Mouse (Mus musculus): ENCODE data around the gene Thbs2.

Thbs2 gene

GRCm38 (mm10) chr17:14693994-14694374 is at the start of gene Thbs2:
TSS of gene Thbs2 (minus strand) at chr17:14694235.
- in situ Hi-C loops (cut with MboI; ENCODE audit: low sequenced_read_pairs), result no loop called here

DNA sequence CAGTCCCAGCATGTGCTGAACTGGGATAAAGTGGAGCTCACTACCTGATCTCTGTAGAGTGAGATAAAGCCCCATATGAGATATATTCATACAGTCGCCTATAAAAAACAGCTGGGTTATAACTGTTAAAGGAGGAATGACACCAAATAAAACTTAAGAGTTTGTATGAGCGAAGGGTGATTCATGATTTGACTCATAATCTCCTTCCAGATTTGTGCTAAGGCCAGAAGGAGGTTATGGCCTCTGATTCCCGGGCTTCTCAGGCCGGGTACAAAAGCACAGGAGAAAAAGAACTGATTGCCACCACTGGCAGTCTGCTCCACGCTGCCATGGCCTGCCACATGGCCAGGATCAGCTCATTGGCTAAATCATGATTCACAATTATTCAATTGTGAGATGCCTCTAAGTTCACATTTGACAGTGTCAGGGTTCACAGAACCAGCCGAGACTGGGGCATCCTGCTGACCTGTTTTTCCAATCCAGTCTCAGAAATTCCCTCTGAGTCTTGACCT is 41.5 kb upstream of the Thbs2 start:
- in situ Hi-C loops (cut with MboI; ENCODE audit: low sequenced_read_pairs), result no loop called here

- in situ Hi-C loops (cut with MboI; ENCODE audit: low sequenced_read_pairs), result no loop called here
These were observed 40.3 kb upstream of the Thbs2 start for GRCm38 (mm10) chr17:14734380-14734779.

- in situ Hi-C loops (cut with MboI; ENCODE audit: low sequenced_read_pairs), result no loop called here
These were observed 39.9 kb upstream of the Thbs2 start for GRCm38 (mm10) chr17:14733941-14734340.

DNA sequence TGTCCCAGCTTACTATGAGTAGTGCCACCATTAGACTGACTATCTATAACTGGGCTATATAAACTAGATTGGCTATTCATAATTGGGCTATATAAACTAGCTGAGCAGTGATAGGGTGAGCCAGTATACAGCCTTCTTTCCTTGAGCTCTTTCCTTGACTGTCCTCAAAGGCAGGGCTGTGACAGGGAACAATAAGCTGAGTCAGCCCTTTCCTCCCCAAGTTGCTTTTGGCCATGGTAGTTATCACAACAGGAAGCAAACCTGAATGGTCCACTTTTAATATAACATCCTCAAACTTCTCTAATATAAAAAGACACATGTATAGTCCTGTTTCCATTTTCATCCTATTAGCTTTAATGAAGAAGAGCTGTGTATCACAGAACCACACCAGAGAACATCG is 39.0 kb upstream of the Thbs2 start:
- in situ Hi-C loops (cut with MboI; ENCODE audit: low sequenced_read_pairs), result no loop called here

DNA sequence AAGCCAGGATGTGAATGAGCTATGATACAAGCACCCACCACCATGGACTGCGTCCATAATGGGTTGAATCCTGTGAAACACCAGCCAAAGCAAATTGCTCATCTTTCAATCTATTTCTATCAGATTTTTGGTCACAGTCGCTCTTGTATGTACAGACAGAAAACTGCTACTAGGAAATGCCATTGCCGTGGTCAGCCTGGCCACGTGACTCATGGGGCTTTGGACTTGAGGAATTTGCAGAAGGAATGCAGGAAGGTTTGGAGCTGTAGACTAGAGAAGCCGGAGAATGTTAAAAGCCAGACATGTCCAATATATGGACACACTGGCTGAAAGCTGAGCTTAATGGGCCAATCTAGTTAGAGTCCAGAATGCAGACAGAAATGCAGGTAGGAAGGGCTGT is 36.6 kb upstream of the Thbs2 start:
- in situ Hi-C loops (cut with MboI; ENCODE audit: low sequenced_read_pairs), result no loop called here

- in situ Hi-C loops (cut with MboI; ENCODE audit: low sequenced_read_pairs), result no loop called here
These were observed 33.4 kb upstream of the Thbs2 start for GRCm38 (mm10) chr17:14727481-14727880.

DNA sequence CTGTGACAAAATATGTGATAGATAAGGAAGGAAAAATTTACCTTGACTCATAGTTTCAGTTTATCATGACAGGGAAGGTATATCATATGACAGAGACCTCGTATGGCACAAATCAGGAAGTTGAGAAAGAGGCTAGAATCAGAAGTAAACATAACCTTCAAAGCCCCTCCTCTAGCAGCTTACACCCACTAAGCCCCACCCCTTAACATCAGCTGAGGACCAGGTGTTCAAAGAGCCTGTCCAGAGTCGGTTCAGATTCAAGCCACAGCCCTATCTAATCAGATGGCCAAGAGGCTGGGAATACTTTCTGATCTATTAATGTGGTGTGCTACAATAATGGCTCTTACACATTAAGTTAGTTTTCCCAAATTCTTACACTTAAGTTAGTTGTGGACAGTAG is 30.8 kb upstream of the Thbs2 start:
- in situ Hi-C loops (cut with MboI; ENCODE audit: low sequenced_read_pairs), result no loop called here

DNA sequence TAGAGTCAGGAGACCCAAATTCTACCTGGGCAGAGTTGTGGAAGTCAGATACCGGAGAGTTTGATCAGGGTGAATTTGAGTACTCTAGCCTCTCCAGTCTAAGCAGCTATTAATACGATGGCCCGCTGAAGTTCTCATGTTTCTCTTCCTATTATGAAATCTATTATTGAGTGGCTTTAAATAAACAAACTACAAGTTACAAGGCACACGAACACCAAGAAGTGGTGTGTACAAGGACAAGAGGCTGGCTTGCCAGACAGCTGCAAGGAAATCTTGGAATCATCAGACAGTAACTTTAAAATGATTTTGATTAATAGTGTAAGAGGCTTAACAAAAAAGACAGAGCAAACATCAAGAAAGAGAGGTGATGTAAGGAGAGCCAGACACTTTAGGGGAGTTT is 27.3 kb upstream of the Thbs2 start:
- in situ Hi-C loops (cut with MboI; ENCODE audit: low sequenced_read_pairs), result no loop called here

GRCm38 (mm10) chr17:14720912-14721311 is 26.9 kb upstream of the Thbs2 start:
- in situ Hi-C loops (cut with MboI; ENCODE audit: low sequenced_read_pairs), result no loop called here

DNA sequence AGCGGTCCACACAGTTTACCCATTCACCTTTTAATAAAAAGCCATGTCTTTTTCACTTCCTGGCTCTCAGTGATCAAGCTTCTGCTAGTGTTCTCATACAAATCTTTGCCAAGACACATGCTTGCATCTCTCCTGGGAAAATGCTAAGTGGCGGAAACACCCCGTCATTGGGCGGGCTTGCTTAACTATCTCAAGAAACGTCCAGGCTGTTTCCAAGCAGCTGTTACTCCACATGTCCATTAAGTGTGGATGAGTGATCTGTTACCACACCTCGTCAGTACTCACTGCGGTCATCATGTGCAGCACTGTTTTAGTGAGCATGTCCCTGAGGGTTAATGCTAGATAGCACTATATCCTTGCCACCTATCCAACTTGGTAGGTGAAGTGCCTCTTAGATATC is 26.2 kb upstream of the Thbs2 start:
- in situ Hi-C loops (cut with MboI; ENCODE audit: low sequenced_read_pairs), result no loop called here

DNA sequence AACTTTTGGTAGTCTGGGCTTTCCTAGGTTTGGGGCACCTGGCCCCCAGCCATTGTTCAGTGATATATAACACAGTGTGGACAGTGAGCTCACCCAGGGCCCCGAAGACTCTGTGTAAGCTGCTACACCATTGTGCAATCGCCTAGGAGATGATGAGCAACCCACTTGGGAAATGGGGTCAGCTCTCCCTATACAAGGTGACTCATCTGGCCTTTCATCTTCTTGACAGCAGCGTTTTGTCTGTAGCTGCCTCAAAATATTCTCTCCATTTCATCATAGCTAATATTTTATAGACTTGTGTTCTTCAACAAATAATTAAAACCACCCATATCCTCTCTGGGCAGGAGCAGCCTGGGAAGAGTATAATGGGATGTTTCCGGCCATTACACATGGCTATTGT is 24.8 kb upstream of the Thbs2 start:
- in situ Hi-C loops (cut with MboI; ENCODE audit: low sequenced_read_pairs), result no loop called here

DNA sequence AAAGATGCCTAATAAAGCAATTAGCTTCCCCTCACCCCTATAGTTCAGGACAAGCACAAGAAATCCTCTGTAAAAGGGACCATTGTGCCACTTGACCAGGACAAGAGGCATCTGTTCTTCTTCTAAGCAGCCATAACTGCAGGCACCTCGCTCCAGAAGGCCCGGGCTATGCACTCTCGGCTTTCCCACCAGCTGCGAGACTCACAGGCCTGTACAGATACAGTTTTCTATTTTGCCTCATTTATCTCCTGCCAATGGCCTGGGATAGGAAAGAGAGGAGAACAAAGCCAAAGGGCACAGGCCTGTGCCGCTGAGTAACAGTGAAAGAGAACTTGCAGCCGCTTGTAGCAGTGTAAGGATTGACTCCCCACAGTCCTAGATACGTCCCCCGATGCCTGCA is 20.7 kb upstream of the Thbs2 start:
- in situ Hi-C loops (cut with MboI; ENCODE audit: low sequenced_read_pairs), result no loop called here

DNA sequence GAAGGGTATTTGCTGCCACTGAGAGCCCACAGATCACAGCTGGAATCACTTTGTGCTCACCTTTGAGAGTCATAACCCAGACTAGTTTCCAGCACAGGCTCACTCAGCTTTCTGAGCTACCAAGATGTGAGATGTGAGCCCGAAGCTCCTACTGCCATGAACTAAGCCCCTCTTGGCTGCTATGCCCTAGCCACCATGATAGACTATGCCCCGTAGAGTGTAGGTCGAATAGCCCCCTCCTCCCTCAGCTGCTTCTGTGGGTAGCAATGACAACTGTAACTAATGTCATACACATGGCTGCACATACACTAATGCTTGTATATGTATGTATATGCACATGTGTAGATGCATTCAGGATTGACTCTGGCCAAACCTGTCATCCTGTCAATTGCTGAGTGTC is 20.3 kb upstream of the Thbs2 start:
- in situ Hi-C loops (cut with MboI; ENCODE audit: low sequenced_read_pairs), result no loop called here

- in situ Hi-C loops (cut with MboI; ENCODE audit: low sequenced_read_pairs), result no loop called here
These were observed 17.7 kb upstream of the Thbs2 start for GRCm38 (mm10) chr17:14711784-14712183.

DNA sequence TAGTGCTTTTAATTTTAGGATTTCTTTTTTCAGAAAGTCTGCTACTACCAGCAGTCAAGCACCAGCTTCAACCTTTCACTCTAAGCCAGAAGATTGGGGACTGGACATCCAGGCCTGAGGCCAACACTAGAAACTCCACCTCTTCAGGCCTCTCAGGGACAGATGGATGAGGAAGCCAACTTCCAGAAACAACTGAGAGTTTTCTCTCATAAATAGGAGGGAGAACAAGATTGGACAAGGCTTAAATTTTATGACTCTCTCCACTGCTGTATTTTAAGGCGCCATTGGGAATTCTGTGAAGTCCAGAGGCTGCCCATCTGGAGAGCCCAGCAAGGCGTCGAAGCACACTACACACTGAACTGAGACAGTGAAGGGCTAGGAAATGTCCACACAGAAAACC is 17.0 kb upstream of the Thbs2 start:
- in situ Hi-C loops (cut with MboI; ENCODE audit: low sequenced_read_pairs), result no loop called here

- in situ Hi-C loops (cut with MboI; ENCODE audit: low sequenced_read_pairs), result no loop called here
These were observed 12.0 kb upstream of the Thbs2 start for GRCm38 (mm10) chr17:14706066-14706465.

- in situ Hi-C loops (cut with MboI; ENCODE audit: low sequenced_read_pairs), result no loop called here
These were observed 11.4 kb upstream of the Thbs2 start for GRCm38 (mm10) chr17:14705466-14705865.

DNA sequence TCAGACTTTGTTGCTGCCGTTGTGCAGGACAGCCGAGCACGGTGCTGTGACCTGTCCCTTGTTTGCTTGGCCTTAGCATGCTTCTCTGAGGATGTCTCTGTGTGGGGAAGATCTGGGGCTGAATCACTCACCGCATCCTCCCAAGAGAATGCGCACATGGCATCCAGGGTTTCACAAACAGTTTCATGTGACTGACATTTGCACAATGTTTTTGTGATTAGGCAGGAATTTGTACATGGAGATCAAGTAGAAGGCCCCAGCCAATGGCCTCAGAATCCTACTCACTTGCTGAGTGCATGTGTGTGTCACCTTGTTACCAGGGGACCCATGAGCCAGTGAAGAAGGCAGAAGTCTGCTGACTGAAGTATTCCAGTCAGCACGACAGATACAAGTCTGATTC is 9.7 kb upstream of the Thbs2 start:
- in situ Hi-C loops (cut with MboI; ENCODE audit: low sequenced_read_pairs), result no loop called here

DNA sequence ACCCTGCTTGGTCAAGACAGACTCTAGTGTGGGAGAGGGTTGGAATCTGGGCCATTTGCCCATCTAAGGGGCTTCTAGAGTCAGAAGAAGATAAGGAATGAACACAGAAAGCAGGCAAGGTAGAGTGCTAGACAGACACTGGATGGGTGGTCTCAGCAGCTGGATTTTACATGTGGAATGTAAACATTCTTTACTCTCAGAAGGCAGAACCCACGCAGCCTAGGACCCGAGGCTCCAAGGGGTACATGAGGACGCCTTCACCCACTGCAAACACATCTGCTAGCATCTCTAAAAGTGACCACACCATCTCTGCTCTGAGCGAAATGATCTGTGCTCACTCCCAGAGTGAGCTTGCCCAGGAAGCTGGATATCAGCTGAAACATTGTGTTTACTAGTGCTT is 9.2 kb upstream of the Thbs2 start:
- in situ Hi-C loops (cut with MboI; ENCODE audit: low sequenced_read_pairs), result no loop called here

DNA sequence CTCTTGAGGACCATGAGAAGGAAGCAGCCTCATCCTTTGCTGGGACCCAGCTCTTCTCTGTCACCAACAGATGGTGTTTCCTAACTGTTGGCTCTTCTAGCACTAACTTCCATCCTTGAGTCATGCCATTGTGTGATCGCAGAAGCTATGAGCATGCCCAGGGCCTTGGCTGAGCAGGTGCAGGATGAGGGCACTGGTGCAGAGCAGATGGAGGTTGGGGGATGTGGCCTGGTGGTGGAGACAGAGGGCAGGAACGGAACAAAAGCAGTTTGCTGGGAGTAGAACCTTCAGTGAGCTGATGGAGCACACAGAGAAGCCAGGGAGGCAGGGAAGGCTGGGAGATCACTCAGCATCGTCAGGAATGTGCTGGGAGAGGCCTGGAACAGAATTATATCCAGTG is 8.7 kb upstream of the Thbs2 start:
- in situ Hi-C loops (cut with MboI; ENCODE audit: low sequenced_read_pairs), result no loop called here

- in situ Hi-C loops (cut with MboI; ENCODE audit: low sequenced_read_pairs), result no loop called here
These were observed 7.9 kb upstream of the Thbs2 start for GRCm38 (mm10) chr17:14701891-14702290.

DNA sequence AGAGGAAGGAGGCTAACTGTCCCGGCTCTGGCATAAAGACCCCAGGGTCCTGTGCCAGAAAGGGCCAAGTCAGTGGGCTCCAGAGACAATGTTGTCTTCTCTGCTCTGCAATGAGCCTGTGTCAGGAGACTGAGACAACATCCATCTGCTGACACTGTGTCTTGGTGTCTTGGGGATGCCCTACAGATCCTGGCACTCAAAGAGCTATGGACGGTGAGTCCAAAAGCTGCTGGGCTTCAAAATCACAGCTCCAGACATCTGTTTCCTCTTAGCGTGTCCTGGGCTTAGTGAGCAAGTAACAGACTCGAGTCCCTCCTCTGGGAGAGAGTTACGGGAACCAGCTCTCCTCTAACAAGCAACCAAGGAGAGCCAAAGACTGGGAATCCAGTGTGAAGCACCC is 6.2 kb upstream of the Thbs2 start:
- in situ Hi-C loops (cut with MboI; ENCODE audit: low sequenced_read_pairs), result no loop called here

- in situ Hi-C loops (cut with MboI; ENCODE audit: low sequenced_read_pairs), result no loop called here
These were observed 4.2 kb upstream of the Thbs2 start for GRCm38 (mm10) chr17:14698188-14698587.

All from CH12F3 (cell line).